Mouse (Mus musculus): ENCODE results near the gene Syk.

Gene Syk

DNA sequence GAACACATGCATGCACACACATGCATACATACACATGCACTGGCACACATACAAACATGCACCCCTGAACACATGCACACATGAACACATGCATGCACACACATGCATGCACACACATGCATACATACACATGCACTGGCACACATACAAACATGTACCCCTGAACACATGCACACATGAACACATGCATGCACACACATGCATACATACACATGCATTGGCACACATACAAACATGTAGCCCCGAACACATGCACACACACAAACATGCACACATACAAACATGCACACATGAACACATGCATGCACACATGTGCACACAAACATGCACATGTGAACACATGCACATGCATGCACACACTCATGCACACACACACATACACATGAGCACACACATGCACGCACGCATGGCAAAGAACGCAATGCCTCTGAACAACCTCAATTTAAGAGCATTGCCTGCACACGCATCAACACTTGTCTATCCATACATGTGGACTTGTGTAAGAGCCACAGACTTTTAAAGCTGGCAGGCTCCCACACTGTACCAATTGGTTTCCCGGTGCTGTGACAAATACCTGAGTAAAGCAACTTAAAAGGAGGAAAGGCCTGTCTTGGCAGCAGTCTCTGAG is 66.9 kb downstream of the Syk start:
- DNase-seq (ENCODE audit: low read depth, low spot score): no peak

DNA sequence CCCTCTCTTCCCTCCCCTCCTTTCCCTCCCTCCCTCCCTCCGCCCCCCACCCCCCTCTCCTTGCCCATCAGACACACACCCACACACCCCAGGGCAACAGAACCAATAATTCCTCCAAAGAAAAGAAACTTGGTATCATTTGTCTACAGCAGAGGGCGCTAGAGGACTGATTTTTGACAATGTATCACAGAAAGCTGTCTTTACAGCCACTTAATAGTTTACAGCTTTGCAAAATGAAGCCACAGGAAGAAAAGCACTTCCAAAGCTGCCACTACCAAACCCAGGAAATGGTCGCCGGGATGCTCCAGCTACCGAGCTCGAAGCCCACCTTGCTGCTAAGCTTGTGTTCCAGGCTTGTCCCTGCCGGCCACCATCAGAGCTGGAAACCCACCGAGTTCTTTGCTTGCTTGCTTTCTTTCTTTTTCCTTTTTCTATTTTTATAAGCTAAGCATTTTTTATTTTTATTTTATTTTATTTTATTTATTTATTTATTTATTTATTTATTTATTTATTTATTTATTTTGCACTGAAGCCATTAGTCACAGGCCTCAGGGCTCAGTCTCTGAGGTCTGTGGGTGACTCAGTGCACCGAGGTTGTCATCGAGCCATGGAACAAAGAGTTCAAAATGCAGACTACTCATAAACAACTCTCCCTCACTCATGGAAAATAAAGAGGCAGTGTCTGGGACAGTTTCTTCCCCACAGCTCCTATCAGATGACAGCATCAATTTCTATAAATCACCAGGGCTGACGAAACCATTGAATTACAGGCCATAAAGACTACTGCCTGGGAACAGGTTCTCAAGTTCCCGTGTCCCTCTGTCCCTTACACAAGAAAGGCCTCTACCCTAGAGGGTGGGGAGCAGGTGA is 68.6 kb downstream of the Syk start:
- DNase-seq (ENCODE audit: low read depth, low spot score): peak; percentile 75

DNA sequence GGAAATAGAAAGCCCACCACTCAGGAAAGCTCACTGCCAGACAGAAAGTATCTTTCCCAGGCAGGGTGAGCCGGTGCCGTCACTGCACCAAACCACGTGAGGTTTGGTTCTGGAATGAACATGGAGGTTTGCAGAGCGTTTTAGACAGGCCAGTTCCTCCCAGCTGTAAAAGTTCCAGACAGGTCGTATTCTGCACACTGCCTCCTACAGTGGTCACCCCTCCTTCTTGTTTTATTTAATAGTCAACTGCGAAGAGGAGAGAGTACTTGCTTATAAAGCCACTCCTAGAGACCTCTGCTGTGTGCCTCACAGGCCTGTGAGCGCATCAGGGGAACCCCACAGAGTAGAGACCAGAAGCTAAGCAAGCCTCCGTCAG is 69.3 kb downstream of the Syk start:
- no peak for DNase-seq (ENCODE audit: low read depth, low spot score)

DNA sequence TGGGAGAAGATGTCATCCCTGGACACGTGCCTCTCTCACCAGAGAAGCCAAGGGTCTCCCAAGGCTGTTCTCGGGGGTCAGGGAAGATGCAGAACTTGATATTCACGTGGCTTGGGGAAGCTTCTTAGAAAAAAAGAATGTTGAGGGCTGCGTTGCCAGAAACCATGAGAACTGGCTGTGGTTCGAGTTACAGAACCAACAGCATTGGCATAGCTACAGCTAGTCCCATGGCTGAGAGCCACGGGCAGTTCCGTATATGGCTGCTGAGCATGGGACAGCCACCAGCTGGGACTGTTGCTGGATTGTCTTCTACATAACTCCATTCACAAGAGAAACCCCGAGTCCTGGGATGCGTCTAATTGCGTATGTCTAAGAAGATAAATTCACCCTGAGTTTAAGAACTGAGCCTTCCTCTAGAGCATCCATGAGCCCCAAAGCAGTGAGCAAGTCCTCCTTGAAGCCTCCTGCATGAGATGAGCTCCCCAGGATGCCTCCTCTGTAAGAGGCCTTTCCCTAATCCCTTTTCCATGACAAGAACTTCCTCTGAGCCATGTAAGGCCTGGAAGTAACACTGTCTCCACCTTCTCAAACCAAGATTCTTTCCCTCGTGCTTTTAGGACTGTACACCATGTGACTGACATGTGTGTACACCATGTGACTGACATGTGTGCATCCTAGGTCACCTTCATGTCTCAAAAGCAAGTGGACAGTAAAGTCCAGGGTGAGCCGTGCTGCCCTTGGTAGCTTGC is 71.3 kb downstream of the Syk start:
- DNase-seq (ENCODE audit: low read depth, low spot score): no peak

DNA sequence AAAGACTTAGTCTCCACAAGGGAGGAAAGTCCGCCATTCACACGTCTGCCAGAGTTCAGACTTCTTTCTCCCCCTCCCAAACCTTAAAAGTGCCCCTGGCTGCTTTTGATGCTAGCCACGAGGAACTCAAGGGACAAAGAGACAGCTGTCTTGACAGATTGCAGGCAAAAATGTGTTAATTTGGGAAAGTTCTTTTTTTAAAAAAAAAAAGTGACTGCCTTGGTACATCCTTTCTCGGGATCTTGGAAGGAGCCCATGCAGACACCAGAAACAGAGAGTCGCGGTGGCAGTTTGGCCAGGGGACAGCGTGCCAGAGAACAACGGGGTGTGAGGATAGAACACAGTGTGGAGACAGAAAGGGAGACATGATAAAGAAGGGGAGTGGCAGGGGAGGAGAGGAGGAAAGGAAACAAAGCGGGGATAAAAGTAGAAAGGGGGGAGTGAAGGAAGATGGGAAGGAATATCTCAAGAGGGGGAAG is 71.9 kb downstream of the Syk start:
- DNase-seq (ENCODE audit: low read depth, low spot score): no peak

DNA sequence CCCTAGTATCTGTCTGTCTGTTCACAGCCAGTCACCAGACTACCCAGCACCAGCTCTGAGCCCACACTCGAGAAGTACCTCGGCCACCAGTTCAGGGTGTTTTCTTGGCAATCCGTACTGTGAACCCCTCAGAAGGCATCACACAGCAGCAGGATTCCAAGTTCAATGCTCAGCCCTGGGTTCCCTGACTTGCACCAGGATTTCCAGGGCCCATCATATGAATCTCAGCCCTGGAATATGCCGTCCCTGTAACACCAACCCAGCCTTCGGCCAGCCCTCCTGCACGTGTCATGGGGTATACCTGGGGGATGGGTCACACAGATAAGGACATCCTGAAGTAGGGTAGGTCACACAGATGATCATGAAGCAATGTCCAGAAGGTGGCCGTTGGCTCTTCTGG is 75.0 kb downstream of the Syk start:
- DNase-seq (ENCODE audit: low read depth, low spot score): no peak

DNA sequence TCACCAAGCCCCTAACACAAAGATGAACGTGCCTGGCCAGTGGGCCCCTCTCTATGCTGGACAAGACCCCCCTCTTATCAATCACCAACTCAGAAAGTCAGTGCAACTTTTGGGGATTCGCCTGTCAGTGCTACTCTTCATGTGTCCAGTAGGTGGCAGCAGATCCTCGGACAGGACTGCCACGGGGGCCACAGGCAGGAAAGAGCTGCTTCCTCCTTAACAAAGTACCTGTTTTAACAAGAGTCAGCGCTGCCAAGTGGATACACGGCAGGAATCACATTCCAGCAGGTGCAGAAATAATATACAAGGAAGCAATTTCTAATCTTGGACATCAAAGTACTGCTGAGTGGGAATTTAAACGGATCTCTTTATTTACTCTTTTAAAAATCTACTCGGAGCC is 75.5 kb downstream of the Syk start:
- DNase-seq (ENCODE audit: low read depth, low spot score): peak; percentile 70

DNA sequence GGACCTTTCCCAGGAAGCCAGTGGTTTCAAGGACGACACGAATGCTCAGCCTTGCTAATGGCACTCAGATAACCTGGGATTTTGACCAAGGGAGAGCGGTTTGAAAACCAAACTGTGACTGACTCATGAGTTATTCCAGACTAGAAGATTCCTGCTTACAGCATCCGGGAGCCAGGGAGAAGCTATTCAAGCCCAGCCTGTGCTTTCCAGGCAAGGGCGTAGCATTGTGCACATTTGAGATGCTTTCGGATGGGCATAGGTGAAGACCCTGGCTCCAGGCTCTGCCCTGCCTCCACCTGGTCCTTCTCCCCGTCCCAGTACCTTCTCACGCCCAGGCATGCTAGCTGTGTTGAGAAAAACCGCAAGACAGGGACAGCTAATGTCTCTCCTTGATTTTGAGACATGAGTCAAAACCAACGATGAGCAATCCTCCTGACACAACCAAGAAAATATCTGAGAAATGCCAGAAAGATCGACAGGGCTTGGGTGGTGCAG is 76.2 kb downstream of the Syk start:
- DNase-seq (ENCODE audit: low read depth, low spot score): no peak

DNA sequence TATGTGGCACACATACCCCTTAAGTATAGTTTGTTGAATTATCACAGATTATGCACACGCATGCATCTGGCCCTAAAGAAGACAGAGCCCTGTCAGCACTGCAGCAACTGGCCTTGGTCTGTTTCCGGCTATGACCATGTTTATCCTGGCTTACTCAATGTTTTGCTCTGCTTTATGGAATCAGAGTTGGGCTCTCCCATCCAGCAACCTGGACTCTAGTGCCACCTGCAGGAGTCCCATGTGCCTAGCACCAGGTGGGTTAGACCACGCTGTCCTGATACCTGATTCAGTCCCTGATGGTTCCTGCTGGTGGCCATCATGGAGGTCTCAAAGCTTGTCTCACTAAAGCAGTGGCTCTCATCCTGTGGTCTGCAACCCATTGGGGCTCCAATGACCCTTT is 86.9 kb downstream of the Syk start:
- no peak for DNase-seq (ENCODE audit: low read depth, low spot score)

DNA sequence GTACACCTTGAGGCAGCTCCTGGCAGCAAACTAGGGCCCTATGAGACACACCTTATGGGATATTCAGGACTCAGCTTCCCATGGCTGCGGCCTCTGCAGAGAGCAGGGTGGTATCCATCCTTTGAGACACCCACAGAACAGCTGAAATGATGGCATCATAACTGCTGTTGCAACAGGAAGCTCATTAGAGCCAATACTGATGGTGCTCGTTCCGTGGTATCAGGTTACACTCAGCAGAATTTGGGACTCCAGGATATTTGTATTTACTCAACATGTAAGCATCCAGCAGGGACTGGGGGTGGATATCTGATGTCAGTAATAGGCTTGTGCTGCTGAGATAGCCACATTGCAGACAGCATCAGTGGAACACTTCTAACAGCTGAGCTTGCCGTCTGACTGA is 90.3 kb downstream of the Syk start:
- DNase-seq (ENCODE audit: low read depth, low spot score): peak; percentile 13

DNA sequence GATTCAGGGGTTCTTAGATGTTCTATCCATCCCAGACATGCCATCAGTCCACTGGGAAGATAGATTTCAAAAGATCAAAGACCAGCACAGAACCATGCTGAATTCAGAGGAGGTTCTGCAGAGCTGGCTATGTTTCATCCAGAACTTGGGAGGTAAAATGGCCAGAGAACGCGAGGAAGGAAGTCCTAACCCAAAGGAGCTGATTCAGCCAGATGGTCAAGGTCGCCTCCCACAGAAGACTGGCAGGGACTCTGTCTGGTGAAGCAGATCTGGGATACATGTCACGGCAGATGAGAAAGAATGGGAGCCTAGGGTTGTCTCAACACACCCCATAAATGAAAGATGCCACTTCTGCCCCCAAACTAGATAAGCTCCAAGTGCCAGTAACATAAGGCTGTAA is 90.9 kb downstream of the Syk start:
- DNase-seq (ENCODE audit: low read depth, low spot score): no peak

DNA sequence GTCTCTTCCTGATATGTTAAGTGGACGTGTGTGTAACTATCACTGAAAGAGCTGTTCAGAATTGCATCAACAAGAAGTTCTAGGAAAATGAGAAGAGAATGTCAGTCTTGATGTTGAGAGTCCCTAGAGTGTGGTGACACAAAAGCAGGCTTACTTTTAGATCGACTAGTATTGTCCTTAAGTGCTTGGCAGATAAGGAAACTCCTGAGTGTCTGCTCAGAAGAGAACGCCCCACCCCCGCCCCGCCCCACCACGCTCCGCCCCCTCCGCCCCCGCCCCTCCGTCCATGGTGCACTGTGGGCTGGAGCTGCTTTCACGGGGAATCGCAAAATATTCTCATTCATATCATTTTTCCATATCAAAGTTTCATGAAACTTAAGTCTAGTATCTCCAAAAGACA is 91.9 kb downstream of the Syk start:
- DNase-seq (ENCODE audit: low read depth, low spot score): no peak

DNA sequence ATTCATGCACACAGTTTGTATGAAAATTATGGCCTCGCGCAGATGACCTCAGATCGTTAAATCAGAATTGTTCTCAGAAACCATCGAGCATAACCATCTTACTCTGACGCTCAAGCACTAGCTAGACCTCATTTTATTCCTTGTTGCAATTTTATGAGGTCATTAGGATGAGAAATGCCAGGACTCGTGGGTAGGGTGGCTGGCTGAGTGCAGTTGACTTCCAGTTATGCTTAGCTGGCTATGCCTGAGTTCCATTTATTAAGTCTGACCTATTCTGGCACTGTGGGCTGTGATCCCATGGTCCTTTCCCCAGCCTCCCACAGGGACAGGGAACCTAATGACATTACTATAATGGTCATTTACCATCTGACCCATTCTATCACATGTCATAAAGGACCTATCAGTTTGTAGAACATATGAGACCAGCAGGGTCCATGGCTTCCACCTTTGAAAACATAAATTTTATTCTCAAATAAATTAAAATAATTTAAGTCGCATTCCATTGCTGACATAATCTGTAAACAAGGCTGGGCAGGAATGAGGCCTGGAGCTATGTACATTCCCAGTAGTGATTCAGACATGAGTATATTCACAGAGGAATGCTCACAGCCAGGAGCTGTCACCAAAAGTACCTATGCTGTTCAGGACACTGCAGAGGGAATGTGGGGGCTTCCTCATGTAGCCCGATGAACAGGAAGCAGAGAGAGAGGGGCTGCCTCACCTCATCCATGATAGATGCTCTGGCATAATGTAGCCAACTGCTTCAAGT is 92.7 kb downstream of the Syk start:
- no peak for DNase-seq (ENCODE audit: low read depth, low spot score)

DNA sequence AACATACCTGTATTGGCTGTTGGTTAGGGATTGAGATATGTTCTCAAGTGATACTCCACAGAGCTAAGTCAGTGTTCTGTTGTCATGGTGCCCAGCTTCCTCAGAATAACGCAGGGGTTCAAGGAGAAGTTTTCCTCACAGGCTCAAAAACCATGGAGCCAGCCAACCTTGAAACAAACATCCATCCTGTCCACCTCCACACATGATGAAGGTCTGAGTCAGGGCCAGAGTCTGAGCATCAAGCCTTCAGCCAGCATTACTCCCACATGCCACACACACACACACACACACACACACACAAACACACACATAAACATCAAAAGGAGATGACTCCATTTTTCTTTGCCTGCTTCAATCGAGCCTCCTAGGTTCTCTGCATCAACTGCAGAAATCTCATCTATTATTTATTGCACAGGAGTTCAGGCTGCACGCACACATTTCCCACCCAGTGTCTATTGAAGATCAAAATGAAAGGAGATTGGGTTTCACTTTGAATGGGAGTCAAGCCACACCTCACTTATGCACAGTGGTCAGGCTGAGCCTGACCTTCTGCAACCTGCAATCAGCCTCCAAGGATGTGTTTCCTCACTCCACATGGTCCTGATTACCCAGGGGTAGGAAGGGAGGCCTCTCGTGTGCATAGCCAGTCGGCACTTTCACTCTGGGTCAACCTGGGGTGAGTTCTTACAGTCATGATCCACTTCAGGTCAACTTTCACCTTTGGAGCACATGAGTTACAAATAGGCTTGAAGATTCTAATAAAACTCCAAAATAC is 93.9 kb downstream of the Syk start:
- DNase-seq (ENCODE audit: low read depth, low spot score): peak; percentile 41

DNA sequence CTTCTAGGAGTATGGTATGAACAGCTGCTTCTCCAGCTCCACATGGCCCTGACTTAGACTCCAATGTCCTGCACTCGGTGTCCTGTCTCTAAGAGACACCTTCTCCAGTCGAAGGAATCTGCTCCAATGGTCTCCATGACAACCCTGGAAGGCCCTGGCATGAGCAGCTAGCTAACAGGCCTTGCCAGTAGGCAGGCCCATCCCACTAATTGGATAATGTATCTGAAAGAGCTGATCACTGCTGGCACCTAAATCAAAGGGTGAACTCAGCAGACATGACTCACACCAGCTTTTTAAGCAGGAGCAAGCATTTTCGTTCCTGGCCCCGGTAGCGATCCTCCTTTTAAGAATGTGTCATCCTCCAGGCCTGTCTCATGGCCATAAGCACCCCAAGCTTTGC is 96.9 kb downstream of the Syk start:
- peak; percentile 90 for DNase-seq (ENCODE audit: low read depth, low spot score)

DNA sequence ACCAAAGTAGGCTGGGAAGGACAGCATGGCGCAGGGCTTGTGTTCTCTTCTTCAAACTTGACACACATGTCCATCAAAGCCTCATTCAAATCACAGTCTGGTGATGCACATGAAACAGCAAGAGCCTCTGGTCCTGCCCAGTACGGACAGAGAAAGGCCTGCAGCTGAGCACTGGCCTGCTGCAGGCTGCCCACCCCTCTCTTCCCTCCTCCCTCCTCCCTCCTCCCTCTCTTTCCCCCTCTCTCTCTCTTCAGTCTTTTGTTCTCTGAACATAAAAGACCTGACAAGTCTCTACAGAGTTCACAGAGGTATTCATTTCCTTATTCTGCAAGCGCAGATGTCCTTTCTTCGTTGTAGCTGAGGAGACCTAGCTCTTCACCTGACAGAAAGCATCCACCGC is 99.1 kb downstream of the Syk start:
- no peak for DNase-seq (ENCODE audit: low read depth, low spot score)

DNA sequence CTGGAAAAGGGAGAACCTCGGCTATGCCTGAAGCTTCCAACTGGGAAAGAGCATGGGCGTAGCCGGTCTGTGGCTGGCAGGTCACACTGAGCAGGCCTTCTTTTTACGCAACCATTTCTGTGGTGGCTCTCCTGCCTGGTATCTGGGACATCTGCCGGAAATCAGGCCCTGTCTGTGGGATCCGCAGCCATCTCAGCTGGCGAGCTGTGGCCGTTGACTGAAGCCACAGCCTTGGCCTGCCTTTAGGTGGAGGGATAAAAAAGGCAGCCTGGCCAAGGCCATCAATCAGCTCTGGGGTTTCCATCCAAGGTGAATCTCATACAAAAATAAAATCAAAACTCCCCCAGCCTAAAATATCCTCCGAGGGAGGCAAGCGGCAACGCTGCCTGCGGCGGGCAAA is 107.5 kb downstream of the Syk start:
- peak; percentile 42 for DNase-seq (ENCODE audit: low read depth, low spot score)

DNA sequence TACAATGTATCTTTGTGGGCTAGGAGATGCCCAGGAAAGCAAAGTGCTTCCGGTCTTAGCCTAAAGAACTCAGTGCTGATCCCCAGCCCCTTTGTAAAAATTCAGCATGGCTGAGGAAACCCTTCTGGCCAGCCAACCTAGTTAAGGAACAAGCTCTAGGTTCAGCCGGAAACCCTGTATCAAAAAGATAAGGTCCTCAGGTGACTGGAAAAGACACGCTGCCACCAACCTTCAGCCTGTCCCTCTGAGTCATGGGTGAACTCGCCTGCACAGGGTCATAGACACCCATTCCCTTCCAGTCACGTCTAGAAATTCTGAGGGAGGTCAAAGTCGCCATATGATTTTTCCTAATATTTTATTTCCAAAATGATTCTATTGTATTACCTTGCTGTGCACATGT is 109.3 kb downstream of the Syk start:
- no peak for DNase-seq (ENCODE audit: low read depth, low spot score)

DNA sequence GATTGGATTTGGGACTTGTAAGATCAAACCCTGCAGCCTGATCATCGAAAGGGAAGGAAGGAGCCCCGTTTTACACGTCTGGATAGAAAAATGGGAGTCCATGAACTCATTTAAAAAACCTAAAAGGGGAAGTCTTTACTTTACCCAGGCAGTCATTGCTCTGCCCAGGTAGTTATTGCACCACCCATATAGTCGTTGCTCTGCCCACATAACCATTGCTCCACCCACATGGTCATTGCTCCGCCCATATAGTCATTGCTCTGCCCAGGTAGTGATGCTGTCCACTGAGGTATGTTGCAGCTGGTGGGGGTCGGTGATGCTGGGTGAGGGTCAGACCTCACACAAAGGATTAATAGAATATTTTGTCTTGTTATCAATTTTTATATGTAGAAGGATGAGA is 111.9 kb downstream of the Syk start:
- DNase-seq (ENCODE audit: low read depth, low spot score): no peak

Measured in brain, adult 2 months (tissue).